Mouse (Mus musculus): Measurements from ENCODE around the gene Syde2. TPM values are rescaled to one million over a fixed set of nuclear protein-coding genes. Genes with fewer than 3 reads are reported as not detected.

Syde2 gene
- total and polyA plus RNA-seq, 3 experiments = 12.4 to 24.1 TPM; not detected in 1

- Histone ChIP-seq H3K27me3 (ENCODE audit: control insufficient read depth in 1 of 2, insufficient read depth in 2 of 2, low read length in 2 of 2) (no peaks in the 10 kb centered on the region), H3K79me2 (ENCODE audit: control insufficient read depth, insufficient read depth, low read length, poor library complexity) (no peaks in the 10 kb centered on the region), H3K9me3 (replicated peaks; ENCODE audit: insufficient read depth, low read length) (no peaks in the 10 kb centered on the region), H3K4me1 (ENCODE audit: control insufficient read depth in 1 of 2, insufficient read depth in 2 of 2, low read length in 2 of 2) (no peaks in the 10 kb centered on the region), H3K9ac (ENCODE audit: control insufficient read depth, low read depth, low read length, poor library complexity, severe bottlenecking) (no peak overlapping the region), H3K36me3 (ENCODE audit: control insufficient read depth in 1 of 2, insufficient read depth in 2 of 2, low read length in 2 of 2) (peaks cover 0 to 4% of the 10 kb centered on the region in 2 experiments; a peak in 1 of 4 replicates), H3K27ac (ENCODE audit: control insufficient read depth, low read depth, low read length) (no peak overlapping the region), H3K4me3 (ENCODE audit: control insufficient read depth in 1 of 2, insufficient read depth in 1 of 2, low read depth in 2 of 2, low read length in 2 of 2) (no peak overlapping the region)
- TF ChIP-seq KAT2A (conservative IDR thresholded peaks at IDR 0.05; ENCODE audit: low read depth, low read length) (no peak), TAL1 (IDR thresholded peaks at IDR 0.05; ENCODE audit: low read length) (no peak), HCFC1 (IDR thresholded peaks at IDR 0.05; ENCODE audit: low read depth, low read length) (no peak), EP300 (IDR thresholded peaks at IDR 0.05; ENCODE audit: low read depth in 1 of 2, low read length in 2 of 2) (no peak), TBP (IDR thresholded peaks at IDR 0.05; ENCODE audit: low read depth, low read length) (no peak), CHD2 (IDR thresholded peaks at IDR 0.05; ENCODE audit: low read length) (no peak), USF2 (IDR thresholded peaks at IDR 0.05; ENCODE audit: borderline replicate concordance in 1 of 2, insufficient read depth in 1 of 2, low read depth in 1 of 2, low read length in 2 of 2) (no peak), SMC3 (IDR thresholded peaks at IDR 0.05; ENCODE audit: low read depth, low read length) (no peak), GATA1 (IDR thresholded peaks at IDR 0.05; ENCODE audit: low read depth, low read length) (no peak)
- no peak for DNase-seq (ENCODE audit: low read depth, low spot score)
Measured at GRCm38 (mm10) chr3:146025499-146025898, 37.8 kb downstream of the Syde2 start.

- Histone ChIP-seq H3K9ac (ENCODE audit: control insufficient read depth, low read depth, low read length, poor library complexity, severe bottlenecking) (no peak overlapping the region), H3K27ac (ENCODE audit: control insufficient read depth, low read depth, low read length) (no peak overlapping the region), H3K27me3 (ENCODE audit: control insufficient read depth in 1 of 2, insufficient read depth in 2 of 2, low read length in 2 of 2) (no peaks in the 10 kb centered on the region), H3K9me3 (replicated peaks; ENCODE audit: insufficient read depth, low read length) (no peaks in the 10 kb centered on the region), H3K4me1 (ENCODE audit: control insufficient read depth in 1 of 2, insufficient read depth in 2 of 2, low read length in 2 of 2) (no peaks in the 10 kb centered on the region), H3K4me3 (ENCODE audit: control insufficient read depth in 1 of 2, insufficient read depth in 1 of 2, low read depth in 2 of 2, low read length in 2 of 2) (no peak overlapping the region), H3K36me3 (ENCODE audit: control insufficient read depth in 1 of 2, insufficient read depth in 2 of 2, low read length in 2 of 2) (0 out of 4 replicates have a peak, but pooled peaks cover 0 to 2% of the 10 kb centered on the region in 2 experiments), H3K79me2 (ENCODE audit: control insufficient read depth, insufficient read depth, low read length, poor library complexity) (no peaks in the 10 kb centered on the region)
- no peak for TF ChIP-seq MXI1 (IDR thresholded peaks at IDR 0.05; ENCODE audit: low read depth, low read length)
- TF ChIP-seq EP300 (IDR thresholded peaks at IDR 0.05; ENCODE audit: low read depth in 1 of 2, low read length in 2 of 2) = no peak
- no peak for TF ChIP-seq TBP (IDR thresholded peaks at IDR 0.05; ENCODE audit: low read depth, low read length)
- TF ChIP-seq E2F4 (IDR thresholded peaks at IDR 0.05; ENCODE audit: borderline replicate concordance, low read depth, low read length) = no peak
- TF ChIP-seq CHD1 (IDR thresholded peaks at IDR 0.05; ENCODE audit: low read depth, low read length) = no peak
- TF ChIP-seq ELF1 (IDR thresholded peaks at IDR 0.05; ENCODE audit: low read depth, low read length) = no peak
- no peak for TF ChIP-seq JUND (IDR thresholded peaks at IDR 0.05; ENCODE audit: low read depth, low read length)
- DNase-seq (ENCODE audit: low read depth, low spot score) = no peak
Measured at GRCm38 (mm10) chr3:146027116-146027515, 39.4 kb downstream of the Syde2 start.

GRCm38 (mm10) chr3:146028406-146028805, 40.7 kb downstream of the Syde2 start:
- Histone ChIP-seq H3K36me3 (ENCODE audit: control insufficient read depth in 1 of 2, insufficient read depth in 2 of 2, low read length in 2 of 2) (no peaks in the 10 kb centered on the region), H3K27me3 (ENCODE audit: control insufficient read depth in 1 of 2, insufficient read depth in 2 of 2, low read length in 2 of 2) (no peaks in the 10 kb centered on the region; a peak in 1 of 4 replicates), H3K4me1 (ENCODE audit: control insufficient read depth in 1 of 2, insufficient read depth in 2 of 2, low read length in 2 of 2) (no peaks in the 10 kb centered on the region), H3K9me3 (replicated peaks; ENCODE audit: insufficient read depth, low read length) (no peaks in the 10 kb centered on the region), H3K4me3 (ENCODE audit: control insufficient read depth in 1 of 2, insufficient read depth in 1 of 2, low read depth in 2 of 2, low read length in 2 of 2) (no peak overlapping the region), H3K9ac (ENCODE audit: control insufficient read depth, low read depth, low read length, poor library complexity, severe bottlenecking) (no peak overlapping the region), H3K27ac (ENCODE audit: control insufficient read depth, low read depth, low read length) (no peak overlapping the region), H3K79me2 (ENCODE audit: control insufficient read depth, insufficient read depth, low read length, poor library complexity) (no peaks in the 10 kb centered on the region)
- TF ChIP-seq CHD2 (IDR thresholded peaks at IDR 0.05; ENCODE audit: low read length) (no peak), TCF12 (IDR thresholded peaks at IDR 0.05; ENCODE audit: low read depth, low read length) (no peak), MAZ (IDR thresholded peaks at IDR 0.05; ENCODE audit: low read depth, low read length) (no peak), ZNF384 (IDR thresholded peaks at IDR 0.05; ENCODE audit: low read depth, low read length) (no peak), UBTF (IDR thresholded peaks at IDR 0.05; ENCODE audit: borderline replicate concordance, insufficient read depth, low read depth, low read length) (no peak), ZC3H11A (IDR thresholded peaks at IDR 0.05; ENCODE audit: low read depth, low read length) (no peak), GABPA (IDR thresholded peaks at IDR 0.05; ENCODE audit: low read depth, low read length) (no peak), EP300 (IDR thresholded peaks at IDR 0.05; ENCODE audit: low read depth in 1 of 2, low read length in 2 of 2) (no peak), MAX (IDR thresholded peaks at IDR 0.05; ENCODE audit: low read length) (no peak), NELFE (IDR thresholded peaks at IDR 0.05; ENCODE audit: low read depth, low read length) (no peak), GATA1 (IDR thresholded peaks at IDR 0.05; ENCODE audit: low read depth, low read length) (no peak), POLR2AphosphoS2 (IDR thresholded peaks at IDR 0.05; ENCODE audit: low read length) (no peak), SMC3 (IDR thresholded peaks at IDR 0.05; ENCODE audit: low read depth, low read length) (no peak), ETS1 (IDR thresholded peaks at IDR 0.05; ENCODE audit: low read depth, low read length) (no peak), MXI1 (IDR thresholded peaks at IDR 0.05; ENCODE audit: low read depth, low read length) (no peak), KAT2A (conservative IDR thresholded peaks at IDR 0.05; ENCODE audit: low read depth, low read length) (no peak)
- no peak for DNase-seq (ENCODE audit: low read depth, low spot score)
